Mouse (Mus musculus) gastrocnemius, postnatal 25 days (tissue): ENCODE data around the gene Mthfd1l. TPM values are rescaled to one million over a fixed set of nuclear protein-coding genes. Genes with fewer than 3 reads are reported as not detected.
"Not testable (repeated sequence)": the region's sequence is repeated elsewhere in the genome, so short reads cannot be mapped to it uniquely, and the experiment has no call there.

Experiments
- DNase-seq: peaks from one replicate; pipeline ENCODE4 v3.0.0; 2022
- total RNA-seq, 2 experiments: library from RNA; stranded (reverse); gene quantifications; 1 replicate in 1 of 2; 2 replicates in 1 of 2; pipeline ENCODE4 v1.2.3; 2021

Mthfd1l gene
- total RNA-seq, 2 experiments from 2014 or later = 0.59 to 1.1 TPM

- peak; percentile 75 for DNase-seq
These were observed 147.8 kb downstream of the Mthfd1l start for GRCm38 (mm10) chr10:4120708-4121107.

GRCm38 (mm10) chr10:4121197-4121596 is 148.3 kb downstream of the Mthfd1l start:
- DNase-seq = no peak

- DNase-seq = not testable (repeated sequence)
These were observed 150.5 kb downstream of the Mthfd1l start for GRCm38 (mm10) chr10:4123280-4123945.

GRCm38 (mm10) chr10:4124148-4124547 is 151.2 kb downstream of the Mthfd1l start:
- DNase-seq = no peak

- DNase-seq = no peak
These were observed 152.3 kb downstream of the Mthfd1l start for GRCm38 (mm10) chr10:4125232-4125631.

GRCm38 (mm10) chr10:4126335-4127012 is 153.6 kb downstream of the Mthfd1l start:
- DNase-seq = no peak

GRCm38 (mm10) chr10:4128411-4128810 is 155.5 kb downstream of the Mthfd1l start:
- DNase-seq = no peak

- peak; percentile 31 for DNase-seq
These were observed 156.0 kb downstream of the Mthfd1l start for GRCm38 (mm10) chr10:4128915-4129314.

GRCm38 (mm10) chr10:4129461-4129860 is 156.5 kb downstream of the Mthfd1l start:
- DNase-seq = no peak

- DNase-seq = no peak
These were observed 157.2 kb downstream of the Mthfd1l start for GRCm38 (mm10) chr10:4130034-4130607.

GRCm38 (mm10) chr10:4132735-4133134 is 159.8 kb downstream of the Mthfd1l start:
- DNase-seq = no peak

- no peak for DNase-seq
These were observed 162.3 kb downstream of the Mthfd1l start for GRCm38 (mm10) chr10:4135100-4135764.

- DNase-seq = no peak
These were observed 166.6 kb downstream of the Mthfd1l start for GRCm38 (mm10) chr10:4139531-4139930.

GRCm38 (mm10) chr10:4141689-4142088 is 168.8 kb downstream of the Mthfd1l start:
- DNase-seq = no peak

- DNase-seq = no peak
These were observed 169.9 kb downstream of the Mthfd1l start for GRCm38 (mm10) chr10:4142816-4143215.

GRCm38 (mm10) chr10:4143381-4143780 is 170.5 kb downstream of the Mthfd1l start:
- DNase-seq = no peak

- no peak for DNase-seq
These were observed 172.3 kb downstream of the Mthfd1l start for GRCm38 (mm10) chr10:4145080-4145807.

- no peak for DNase-seq
These were observed 174.0 kb downstream of the Mthfd1l start for GRCm38 (mm10) chr10:4146947-4147346.

GRCm38 (mm10) chr10:4151159-4151558 is 178.2 kb downstream of the Mthfd1l start:
- DNase-seq = no peak

GRCm38 (mm10) chr10:4151862-4152776 is 179.2 kb downstream of the Mthfd1l start:
- DNase-seq = no peak

GRCm38 (mm10) chr10:4153031-4153430 is 180.1 kb downstream of the Mthfd1l start:
- DNase-seq = no peak
